Mouse (Mus musculus): Measurements from ENCODE around the gene Enah. TPM values are rescaled to one million over a fixed set of nuclear protein-coding genes. Genes with fewer than 3 reads are reported as not detected.
A peak's percentile ranks its signal among the peaks of the same experiment; 100 is the strongest.

The Enah gene
- total and polyA plus RNA-seq, 2 experiments from 2014 or later = 13.2 to 77.9 TPM

DNA sequence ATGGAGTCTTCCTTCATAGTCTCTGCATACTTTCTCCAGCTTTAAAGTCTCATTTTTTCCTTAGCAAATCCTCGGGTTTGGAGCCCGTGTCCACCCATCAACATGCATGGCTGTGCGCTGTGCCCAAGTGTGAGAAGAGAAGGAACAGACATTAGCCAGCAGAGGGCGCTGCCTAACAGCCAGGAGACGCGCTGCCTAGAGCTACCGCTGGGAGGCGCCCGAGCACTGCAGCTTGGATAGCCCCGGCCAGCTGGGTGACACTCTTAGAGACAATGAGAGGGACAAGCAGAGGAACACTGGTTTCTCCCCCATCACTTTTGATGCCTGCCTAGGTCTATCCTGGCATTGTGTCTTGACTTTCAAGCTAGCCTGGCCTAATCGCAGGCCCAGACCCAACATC lies 131.0 kb downstream of the Enah start:
- DNase-seq (ENCODE audit: low spot score) (peak; percentile 74), ATAC-seq (ENCODE audit: insufficient read depth, low read depth) (peak; percentile 76)
- H3K36me3 ChIP-seq (replicated peaks; ENCODE audit: control insufficient read depth, insufficient read depth, low read length) = no peaks in the 10 kb centered on the region
- no peak overlapping the region for H3K27ac ChIP-seq (ENCODE audit: low read depth)
- no peaks in the 10 kb centered on the region for H3K9me3 ChIP-seq (replicated peaks; ENCODE audit: control insufficient read depth, low read length)
- WGBS = 3% methylated on average over 11 of the region's 11 CpGs
- no peak overlapping the region for H3K4me3 ChIP-seq (ENCODE audit: low read depth, low read length)
- peak; percentile 100 for TF ChIP-seq CTCF (IDR thresholded peaks at IDR 0.05; ENCODE audit: low read depth)
- TF ChIP-seq EP300 (IDR thresholded peaks at IDR 0.05; ENCODE audit: low read depth) = no peak
- peaks cover 3% of the 10 kb centered on the region; the same call in 1 of the 2 replicates for H3K4me1 ChIP-seq (ENCODE audit: control insufficient read depth, insufficient read depth)
- H3K4me2 ChIP-seq (ENCODE audit: low read depth, low read length) = no peak overlapping the region
- H3K9ac ChIP-seq (replicated peaks; ENCODE audit: low read depth, low read length) = no peak overlapping the region
- H3K27me3 ChIP-seq (ENCODE audit: control insufficient read depth, insufficient read depth, low read length) = no peaks in the 10 kb centered on the region

DNA sequence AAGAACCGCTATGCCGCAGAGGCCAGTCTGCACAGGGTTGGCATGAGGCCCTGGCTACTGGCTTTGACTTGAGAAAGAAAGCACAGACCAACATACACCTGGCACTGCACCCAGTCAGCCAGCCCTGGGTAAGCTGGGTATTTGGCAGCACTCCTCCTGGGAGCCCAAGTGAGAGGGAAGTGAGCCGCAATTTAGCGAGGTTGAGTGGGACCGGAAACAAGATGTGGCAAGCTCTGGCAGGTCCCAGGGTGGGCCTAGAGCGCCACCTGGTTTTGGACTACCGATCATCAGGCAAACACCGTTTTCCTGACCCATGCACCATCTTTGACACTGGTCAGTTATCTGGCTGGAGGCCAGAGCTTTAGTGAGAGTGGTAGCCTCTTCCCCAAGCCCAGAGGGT lies 138.3 kb downstream of the Enah start:
- no peaks in the 10 kb centered on the region for H3K36me3 ChIP-seq (replicated peaks; ENCODE audit: control insufficient read depth, insufficient read depth, low read length)

DNA sequence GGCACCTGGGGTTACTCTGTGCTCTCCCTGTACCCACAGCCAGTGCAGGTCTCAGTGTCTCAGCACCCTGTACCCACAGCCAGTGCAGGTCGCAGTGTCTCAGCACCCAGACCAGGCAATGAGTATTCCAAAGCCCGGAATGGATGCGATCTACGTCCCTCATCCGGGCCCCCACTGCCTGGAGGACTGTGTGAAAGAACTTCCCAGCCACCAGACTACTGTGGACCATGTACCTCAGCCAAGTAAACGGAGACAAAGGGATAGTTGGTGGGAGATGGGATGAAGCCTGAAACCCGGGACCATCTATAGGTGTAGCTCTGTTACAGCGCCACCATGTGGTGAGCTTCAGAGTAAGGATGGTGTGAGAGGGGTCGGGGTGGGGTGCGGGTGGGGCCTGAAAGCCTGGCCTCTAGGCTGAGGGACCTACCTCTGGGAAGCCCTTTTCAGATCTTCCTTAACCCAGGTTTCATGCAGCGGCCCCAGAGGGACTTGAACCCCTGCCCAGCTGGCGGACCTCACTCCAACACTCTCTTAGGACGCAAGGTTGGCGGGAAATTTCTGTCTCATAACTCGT lies 139.0 kb downstream of the Enah start:
- Histone ChIP-seq H3K4me2 (ENCODE audit: low read depth, low read length) (no peak overlapping the region), H3K27ac (ENCODE audit: low read depth) (no peak overlapping the region), H3K9ac (replicated peaks; ENCODE audit: low read depth, low read length) (no peak overlapping the region), H3K4me3 (ENCODE audit: low read depth, low read length) (no peak overlapping the region), H3K4me1 (ENCODE audit: control insufficient read depth, insufficient read depth) (0 out of 2 replicates have a peak, but pooled peaks cover 7% of the 10 kb centered on the region), H3K36me3 (replicated peaks; ENCODE audit: control insufficient read depth, insufficient read depth, low read length) (no peaks in the 10 kb centered on the region), H3K27me3 (ENCODE audit: control insufficient read depth, insufficient read depth, low read length) (no peaks in the 10 kb centered on the region), H3K9me3 (replicated peaks; ENCODE audit: control insufficient read depth, low read length) (no peaks in the 10 kb centered on the region)
- 49% methylated on average over 15 of the region's 15 CpGs for WGBS
- ATAC-seq (ENCODE audit: insufficient read depth, low read depth) (peak; percentile 12; the same call in 1 of the 2 replicates), DNase-seq (ENCODE audit: low spot score) (no peak)
- TF ChIP-seq EP300 (IDR thresholded peaks at IDR 0.05; ENCODE audit: low read depth) (no peak), CTCF (IDR thresholded peaks at IDR 0.05; ENCODE audit: low read depth) (peak; percentile 35)

More for the DNA sequence above, 138.3 kb downstream of the Enah start:
- whole genome bisulfite sequencing = 19% methylated on average over 8 of the region's 8 CpGs
- Histone ChIP-seq H3K9ac (replicated peaks; ENCODE audit: low read depth, low read length) (no peak overlapping the region), H3K4me2 (ENCODE audit: low read depth, low read length) (peak overlapping the region; percentile 50), H3K4me1 (ENCODE audit: control insufficient read depth, insufficient read depth) (0 out of 2 replicates have a peak, but pooled peaks cover 7% of the 10 kb centered on the region), H3K9me3 (replicated peaks; ENCODE audit: control insufficient read depth, low read length) (no peaks in the 10 kb centered on the region), H3K27ac (ENCODE audit: low read depth) (no peak overlapping the region), H3K4me3 (ENCODE audit: low read depth, low read length) (peak overlapping the region; percentile 18; the same call in 1 of the 2 replicates), H3K27me3 (ENCODE audit: control insufficient read depth, insufficient read depth, low read length) (no peaks in the 10 kb centered on the region)
- DNase-seq (ENCODE audit: low spot score) (peak; percentile 75), ATAC-seq (ENCODE audit: insufficient read depth, low read depth) (peak; percentile 60)
- no peak for TF ChIP-seq EP300 (IDR thresholded peaks at IDR 0.05; ENCODE audit: low read depth)
- TF ChIP-seq CTCF (IDR thresholded peaks at IDR 0.05; ENCODE audit: low read depth) = peak; percentile 72

DNA sequence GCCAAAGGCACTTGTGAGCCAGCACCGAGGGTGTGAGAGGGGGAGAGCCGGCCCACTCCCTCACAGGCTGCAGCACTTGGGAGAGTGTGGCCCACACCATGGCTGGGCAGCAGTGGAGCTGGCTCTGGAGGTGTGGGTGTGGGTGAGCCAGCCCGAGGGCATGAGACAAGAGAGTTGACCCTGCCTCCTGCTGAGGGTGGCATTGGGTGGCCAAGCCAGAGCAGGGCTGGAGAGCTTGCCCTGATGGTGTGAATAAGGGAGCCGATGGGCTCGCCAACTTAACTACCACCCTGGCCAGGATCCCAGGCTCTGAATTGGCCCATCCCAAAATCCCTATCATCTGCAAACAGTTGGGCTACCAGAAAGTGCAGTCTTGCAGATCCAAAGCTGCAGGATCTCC lies 141.4 kb downstream of the Enah start:
- ATAC-seq (ENCODE audit: insufficient read depth, low read depth) (no peak), DNase-seq (ENCODE audit: low spot score) (no peak)
- H3K4me2 ChIP-seq (ENCODE audit: low read depth, low read length) = no peak overlapping the region
- TF ChIP-seq CTCF (IDR thresholded peaks at IDR 0.05; ENCODE audit: low read depth) (no peak), EP300 (IDR thresholded peaks at IDR 0.05; ENCODE audit: low read depth) (no peak)
- no peaks in the 10 kb centered on the region for H3K27me3 ChIP-seq (ENCODE audit: control insufficient read depth, insufficient read depth, low read length)
- no peak overlapping the region for H3K4me3 ChIP-seq (ENCODE audit: low read depth, low read length)
- H3K36me3 ChIP-seq (replicated peaks; ENCODE audit: control insufficient read depth, insufficient read depth, low read length) = no peaks in the 10 kb centered on the region
- 62% methylated on average over 5 of the region's 5 CpGs for WGBS
- no peak overlapping the region for H3K27ac ChIP-seq (ENCODE audit: low read depth)
- no peaks in the 10 kb centered on the region for H3K9me3 ChIP-seq (replicated peaks; ENCODE audit: control insufficient read depth, low read length)
- 0 out of 2 replicates have a peak, but pooled peaks cover 7% of the 10 kb centered on the region for H3K4me1 ChIP-seq (ENCODE audit: control insufficient read depth, insufficient read depth)
- no peak overlapping the region for H3K9ac ChIP-seq (replicated peaks; ENCODE audit: low read depth, low read length)

DNA sequence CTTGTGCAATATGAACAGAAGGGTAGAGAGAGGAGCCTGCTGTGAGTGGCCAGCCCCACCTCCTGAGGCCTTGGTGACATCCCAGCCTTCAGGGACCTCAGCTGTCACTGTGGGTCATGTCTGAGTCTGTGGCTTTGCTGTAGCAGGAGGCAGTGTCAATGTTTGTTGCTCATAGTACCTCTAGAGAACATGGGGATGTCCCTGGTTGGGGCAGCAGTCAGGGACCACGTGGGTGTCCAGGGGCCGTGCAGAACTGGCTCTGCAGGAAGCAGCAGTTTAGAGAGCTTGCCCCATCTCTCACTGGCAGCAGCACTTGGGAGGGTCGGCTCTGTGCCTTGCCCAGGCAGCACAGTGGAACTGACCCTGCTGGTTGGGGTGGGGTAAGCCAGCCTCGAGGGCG lies 142.7 kb downstream of the Enah start:
- H3K4me1 ChIP-seq (ENCODE audit: control insufficient read depth, insufficient read depth) = 0 out of 2 replicates have a peak, but pooled peaks cover 7% of the 10 kb centered on the region
- 52% methylated on average over 5 of the region's 5 CpGs for WGBS
- H3K4me3 ChIP-seq (ENCODE audit: low read depth, low read length) = no peak overlapping the region
- TF ChIP-seq CTCF (IDR thresholded peaks at IDR 0.05; ENCODE audit: low read depth) (no peak), EP300 (IDR thresholded peaks at IDR 0.05; ENCODE audit: low read depth) (no peak)
- no peaks in the 10 kb centered on the region for H3K27me3 ChIP-seq (ENCODE audit: control insufficient read depth, insufficient read depth, low read length)
- no peak overlapping the region for H3K4me2 ChIP-seq (ENCODE audit: low read depth, low read length)
- H3K36me3 ChIP-seq (replicated peaks; ENCODE audit: control insufficient read depth, insufficient read depth, low read length) = no peaks in the 10 kb centered on the region
- H3K9ac ChIP-seq (replicated peaks; ENCODE audit: low read depth, low read length) = no peak overlapping the region
- DNase-seq (ENCODE audit: low spot score) (no peak), ATAC-seq (ENCODE audit: insufficient read depth, low read depth) (no peak)
- no peaks in the 10 kb centered on the region for H3K9me3 ChIP-seq (replicated peaks; ENCODE audit: control insufficient read depth, low read length)
- no peak overlapping the region for H3K27ac ChIP-seq (ENCODE audit: low read depth)

DNA sequence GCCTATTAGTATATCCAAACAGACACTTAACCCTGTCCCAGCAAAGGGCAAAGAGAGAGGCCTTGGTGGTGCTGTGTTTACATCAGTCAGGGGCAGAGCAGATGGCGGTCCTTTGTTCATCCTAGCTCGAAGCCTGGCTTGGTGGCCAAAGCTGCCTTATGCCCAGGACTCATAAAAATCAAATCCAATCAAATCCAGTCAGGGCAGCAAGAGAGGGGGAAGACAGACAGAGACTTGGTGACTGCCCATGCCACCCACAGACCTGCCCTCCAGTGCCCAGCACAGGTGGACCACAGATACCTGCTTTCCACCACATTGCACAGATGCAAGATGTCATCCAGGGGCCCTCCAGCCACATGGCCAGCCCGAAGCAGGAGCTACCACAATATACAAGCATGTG lies 143.1 kb downstream of the Enah start:
- H3K4me1 ChIP-seq (ENCODE audit: control insufficient read depth, insufficient read depth) = 0 out of 2 replicates have a peak, but pooled peaks cover 4% of the 10 kb centered on the region
- ATAC-seq (ENCODE audit: insufficient read depth, low read depth) (no peak), DNase-seq (ENCODE audit: low spot score) (no peak)
- TF ChIP-seq CTCF (IDR thresholded peaks at IDR 0.05; ENCODE audit: low read depth) (no peak), EP300 (IDR thresholded peaks at IDR 0.05; ENCODE audit: low read depth) (no peak)
- WGBS = 71% methylated on average over 3 of the region's 3 CpGs
- no peak overlapping the region for H3K4me3 ChIP-seq (ENCODE audit: low read depth, low read length)
- H3K27me3 ChIP-seq (ENCODE audit: control insufficient read depth, insufficient read depth, low read length) = no peaks in the 10 kb centered on the region
- no peaks in the 10 kb centered on the region for H3K36me3 ChIP-seq (replicated peaks; ENCODE audit: control insufficient read depth, insufficient read depth, low read length)
- H3K9ac ChIP-seq (replicated peaks; ENCODE audit: low read depth, low read length) = no peak overlapping the region
- no peak overlapping the region for H3K4me2 ChIP-seq (ENCODE audit: low read depth, low read length)
- no peaks in the 10 kb centered on the region for H3K9me3 ChIP-seq (replicated peaks; ENCODE audit: control insufficient read depth, low read length)
- H3K27ac ChIP-seq (ENCODE audit: low read depth) = no peak overlapping the region

All from heart, postnatal 0 days (tissue).